Mouse (Mus musculus) limb, embryonic 14.5 days (tissue): ENCODE measurements around the gene Ormdl2. TPM values are rescaled to one million over a fixed set of nuclear protein-coding genes. Genes with fewer than 3 reads are reported as not detected.

ENCODE experiments used
- ATAC-seq: fragments of 200-750 bp; cut with Nextera tagmentation; 2 replicates; pipeline ENCODE4 v1.8.0; 2017; ENCODE audit warnings: low read depth, moderate number of reproducible peaks, moderate TSS enrichment; ENCODE audit not compliant: low FRiP score
- DNase-seq: peaks from one replicate; pipeline ENCODE4 v3.0.0-alpha.2; 2015; ENCODE audit warnings: low spot score
- H3K27ac ChIP-seq: fragments of 300-500 bp; sonication (generic); replicated peaks from 2 replicates; pipeline ENCODE4 v1.5.1; 2014; ENCODE audit warnings: low read depth, mild to moderate bottlenecking, low read length, moderate library complexity, mixed read lengths
- H3K27me3 ChIP-seq: fragments of 300-500 bp; sonication (generic); 2 replicates; pipeline ENCODE4 v1.6.1; 2014; ENCODE audit warnings: low read length, mixed read lengths; ENCODE audit not compliant: control insufficient read depth, insufficient read depth
- H3K36me3 ChIP-seq: fragments of 300-500 bp; sonication (generic); 2 replicates; pipeline ENCODE4 v1.6.1; 2014; ENCODE audit warnings: mild to moderate bottlenecking, low read length, moderate library complexity, mixed read lengths; ENCODE audit not compliant: control insufficient read depth, insufficient read depth
- H3K4me1 ChIP-seq: fragments of 300-500 bp; sonication (generic); 2 replicates; pipeline ENCODE4 v1.6.1; 2014; ENCODE audit warnings: antibody characterized with exemption, low read length, mixed read lengths; ENCODE audit not compliant: control insufficient read depth, insufficient read depth
- H3K4me2 ChIP-seq: fragments of 300-500 bp; sonication (generic); replicated peaks from 2 replicates; pipeline ENCODE4 v1.6.1; 2014; ENCODE audit warnings: low read depth, mild to moderate bottlenecking, low read length, moderate library complexity; ENCODE audit not compliant: severe bottlenecking
- H3K4me3 ChIP-seq: fragments of 300-500 bp; sonication (generic); replicated peaks from 2 replicates; pipeline ENCODE4 v1.5.1; 2014; ENCODE audit warnings: low read length
- H3K9ac ChIP-seq: fragments of 300-500 bp; sonication (generic); 2 replicates; pipeline ENCODE4 v1.6.1; 2014; ENCODE audit warnings: mild to moderate bottlenecking, low read depth, low read length, moderate library complexity; ENCODE audit not compliant: severe bottlenecking
- H3K9me3 ChIP-seq: fragments of 300-500 bp; sonication (generic); 2 replicates; pipeline ENCODE4 v1.6.1; 2016; ENCODE audit warnings: low read length; ENCODE audit not compliant: control insufficient read depth
- POLR2A ChIP-seq: fragments of 200-500 bp; IDR thresholded peaks from 2 replicates; pipeline ENCODE4 v1.8.0; 2012; ENCODE audit warnings: inconsistent platforms, mild to moderate bottlenecking, moderate library complexity, borderline replicate concordance; ENCODE audit not compliant: insufficient read depth, insufficient read length; ENCODE audit errors: extremely low read depth
- WGBS: fragments of 180-500 bp; shearing (Covaris S2); extraction: QIAGEN DNeasy Blood & Tissue Kit; methylation state at CpG from one replicate; pipeline ENCODE4 v1.1.7; 2014; 5-methylcytosine and 5-hydroxymethylcytosine counted together
- polyA plus RNA-seq, 2 experiments: library from polyadenylated mRNA; depleted of rRNA in 1 of 2; stranded (reverse) in 1 of 2; unstranded in 1 of 2; fragments of >200 nt; fragmentation: Nextera tagmentation in 1 of 2; extraction: Ambion mirVana in 1 of 2; gene quantifications; 2 replicates each; pipeline versions ENCODE4 v1.2.1 to v1.2.3; 2012 to 2014

Gene Ormdl2
- polyA plus RNA-seq (2012; rRNA removed), result 29.4 and 31.6 TPM in 2 replicates
- 45.4 and 52.7 TPM in 2 replicates for polyA plus RNA-seq (2014; fragmentation: Nextera tagmentation; extraction: Ambion mirVana)

DNA sequence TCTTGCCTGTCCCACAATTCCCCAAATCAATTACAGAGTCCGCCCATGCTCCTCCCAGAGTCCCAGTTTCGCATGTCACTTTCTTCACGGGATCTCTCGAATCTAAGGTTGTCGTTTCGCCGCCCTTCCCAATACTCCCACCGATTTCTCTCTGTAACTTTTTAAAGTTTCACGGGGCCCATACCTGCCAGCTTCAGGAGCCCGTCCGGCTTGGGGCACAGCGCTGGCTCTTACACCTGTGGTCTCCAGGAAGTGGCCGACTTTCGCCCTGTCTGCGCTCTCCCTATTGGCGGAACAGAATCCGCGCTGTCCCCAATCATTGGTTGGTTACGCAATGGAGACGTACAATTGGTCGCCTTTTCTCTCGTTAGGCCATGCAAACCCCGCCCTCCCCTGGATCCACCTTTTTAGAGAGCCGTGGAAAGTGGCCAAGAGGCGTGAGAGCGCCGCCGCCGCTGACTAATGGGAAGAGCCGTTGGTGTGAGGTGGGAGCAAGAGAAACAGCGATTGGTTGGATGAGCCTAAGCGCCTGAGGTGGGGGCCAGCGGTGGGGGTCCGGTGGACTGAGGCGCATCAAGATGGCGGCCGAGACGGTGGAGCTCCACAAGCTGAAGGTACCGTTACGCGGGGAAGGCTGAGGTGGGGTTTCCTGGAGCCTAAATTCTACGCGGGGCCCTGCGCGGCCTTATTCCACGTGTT, at the start of gene Ormdl2:
Gene Ormdl2 (minus strand): TSS at position 288 of the 699 bp plus-strand sequence.
- ATAC-seq (peak; percentile 99), DNase-seq (peak; percentile 99)
- Histone ChIP-seq H3K4me2 (peak within 1 kb of the TSS; percentile 77), H3K27me3 (no peaks in the 10 kb centered on the region), H3K4me1 (peaks cover 10% of the 10 kb centered on the region), H3K36me3 (peaks cover 38% of the 10 kb centered on the region), H3K9ac (peak within 1 kb of the TSS; percentile 87), H3K4me3 (peak within 1 kb of the TSS; percentile 83), H3K27ac (peak within 1 kb of the TSS; percentile 71), H3K9me3 (no peaks in the 10 kb centered on the region)
- WGBS, result under 1% methylated on average over 46 of the region's 46 CpGs
- TF ChIP-seq POLR2A, result 0 out of 2 replicates have a peak, but pooled peaks have one; percentile 43

DNA sequence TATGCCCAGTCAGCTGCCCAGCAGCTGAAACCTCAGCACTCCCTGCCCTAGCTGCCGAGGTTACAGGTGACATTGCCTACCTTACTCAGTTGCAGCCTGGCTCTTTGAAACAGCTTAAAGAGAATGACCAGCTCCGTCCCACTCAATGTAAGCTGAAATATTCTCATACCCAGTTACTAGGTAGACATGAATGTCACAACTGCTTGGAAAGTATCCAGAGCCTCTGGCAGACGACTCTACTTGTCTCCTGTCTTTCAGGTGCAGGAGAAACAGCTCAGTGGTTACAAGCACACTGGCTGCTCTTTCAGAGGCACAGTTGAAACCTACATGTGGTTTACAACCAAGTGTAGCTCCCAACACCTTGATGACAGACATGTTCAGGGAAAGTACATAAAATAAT, 48.9 kb upstream of the Ormdl2 start:
- WGBS, result 79% methylated on average over 3 of the region's 3 CpGs
- H3K36me3 ChIP-seq, result peaks cover 63% of the 10 kb centered on the region

DNA sequence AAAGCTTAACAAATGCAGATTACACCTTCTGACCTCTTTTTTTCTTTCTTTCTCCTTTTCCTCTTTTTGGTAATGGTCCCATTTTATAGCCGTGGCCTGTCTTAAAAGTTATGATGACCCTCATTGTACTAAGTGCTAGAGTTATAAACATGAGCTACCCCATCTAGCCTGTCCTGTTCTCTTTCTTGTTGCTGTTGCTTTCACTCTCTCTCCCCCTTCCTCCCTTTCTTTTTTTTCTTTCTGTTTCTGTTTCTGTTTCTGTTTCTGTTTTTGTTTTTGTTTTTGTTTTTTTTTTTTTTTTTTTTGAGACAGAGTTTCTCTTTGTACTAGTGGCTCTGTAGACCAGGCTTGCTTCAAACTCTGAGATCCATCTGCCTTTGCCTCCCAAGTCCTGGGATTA, 45.1 kb upstream of the Ormdl2 start:
- 92% methylated on average over 1 of the region's 1 CpGs for whole genome bisulfite sequencing
- Histone ChIP-seq H3K9me3 (no peaks in the 10 kb centered on the region), H3K4me2 (no peak overlapping the region), H3K4me3 (no peak overlapping the region), H3K9ac (no peak overlapping the region), H3K4me1 (no peaks in the 10 kb centered on the region), H3K36me3 (peaks cover 51% of the 10 kb centered on the region), H3K27me3 (no peaks in the 10 kb centered on the region), H3K27ac (no peak overlapping the region)
- no peak for DNase-seq
- TF ChIP-seq POLR2A, result no peak
- ATAC-seq, result no peak

More for the DNA sequence above, 48.9 kb upstream of the Ormdl2 start:
- ATAC-seq, result no peak
- Histone ChIP-seq H3K9me3 (no peaks in the 10 kb centered on the region), H3K27me3 (no peaks in the 10 kb centered on the region), H3K27ac (no peak overlapping the region), H3K9ac (no peak overlapping the region), H3K4me2 (no peak overlapping the region), H3K4me1 (no peaks in the 10 kb centered on the region), H3K4me3 (no peak overlapping the region)
- no peak for DNase-seq
- TF ChIP-seq POLR2A, result no peak

DNA sequence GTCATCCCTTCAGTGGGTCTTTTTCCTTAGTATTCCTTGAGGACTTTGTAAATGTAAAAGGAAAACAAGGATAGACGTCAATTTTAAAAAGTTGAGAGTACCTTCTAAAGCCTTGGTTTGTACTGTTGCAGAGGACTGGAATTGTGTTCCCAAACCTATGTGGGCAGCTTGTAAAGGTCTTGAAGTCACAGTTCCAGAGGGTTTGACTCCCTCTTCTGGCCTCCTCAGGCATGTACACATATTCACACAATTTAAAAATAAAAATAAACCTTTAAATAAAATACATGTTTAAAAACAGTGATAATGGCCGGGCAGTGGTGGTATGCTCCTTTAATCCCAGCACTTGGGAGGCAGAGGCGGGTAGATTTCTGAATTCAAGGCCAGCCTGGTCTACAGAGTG, 44.6 kb upstream of the Ormdl2 start:
- Histone ChIP-seq H3K9me3 (no peaks in the 10 kb centered on the region), H3K36me3 (peaks cover 51% of the 10 kb centered on the region), H3K4me1 (no peaks in the 10 kb centered on the region), H3K9ac (no peak overlapping the region), H3K27ac (no peak overlapping the region), H3K27me3 (no peaks in the 10 kb centered on the region), H3K4me2 (no peak overlapping the region), H3K4me3 (no peak overlapping the region)
- 80% methylated on average over 3 of the region's 3 CpGs for WGBS
- ATAC-seq (no peak), DNase-seq (no peak)
- no peak for TF ChIP-seq POLR2A

DNA sequence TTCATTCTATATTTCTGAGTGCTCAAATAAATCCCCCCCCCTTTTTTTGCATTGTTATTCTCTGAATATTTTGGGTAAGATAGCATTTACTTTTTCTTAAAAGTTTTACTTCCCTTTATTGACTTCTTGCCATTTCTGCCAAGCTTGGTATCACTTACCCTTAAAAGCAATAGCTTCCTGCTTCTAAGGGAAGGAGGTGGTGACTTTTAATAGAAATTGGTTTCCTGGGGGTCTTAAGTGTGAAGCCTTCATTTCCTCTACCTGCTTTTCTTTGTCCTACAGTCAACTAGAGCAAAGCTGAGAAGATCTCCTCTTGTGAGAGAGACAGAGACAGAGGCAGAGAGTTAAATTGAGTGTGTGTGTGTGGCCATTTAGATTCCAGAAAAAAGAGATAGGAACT, 39.7 kb upstream of the Ormdl2 start:
- no peak overlapping the region for H3K4me2 ChIP-seq
- no peaks in the 10 kb centered on the region for H3K4me1 ChIP-seq
- DNase-seq (no peak), ATAC-seq (no peak)
- H3K9ac ChIP-seq, result no peak overlapping the region
- H3K9me3 ChIP-seq, result no peaks in the 10 kb centered on the region
- no peak overlapping the region for H3K4me3 ChIP-seq
- H3K36me3 ChIP-seq, result peaks cover 63% of the 10 kb centered on the region
- H3K27ac ChIP-seq, result no peak overlapping the region
- no peaks in the 10 kb centered on the region for H3K27me3 ChIP-seq
- no peak for TF ChIP-seq POLR2A
